Mouse (Mus musculus) heart, postnatal 0 days (tissue): Measurements from ENCODE around the gene Zbtb33. TPM values are rescaled to one million over a fixed set of nuclear protein-coding genes. Genes with fewer than 3 reads are reported as not detected.
A peak's percentile ranks its signal among the peaks of the same experiment; 100 is the strongest.

ENCODE experiments used
- ATAC-seq: fragments of 200-750 bp; cut with Nextera tagmentation; 2 replicates; pipeline ENCODE4 v1.8.0; 2017; ENCODE audit warnings: low read depth, moderate number of reproducible peaks, moderate library complexity; ENCODE audit not compliant: insufficient read depth
- DNase-seq: peaks from one replicate; pipeline ENCODE4 v3.0.0-alpha.2; 2016; ENCODE audit warnings: low spot score
- H3K27ac ChIP-seq: fragments of 300-500 bp; sonication (generic); 2 replicates; pipeline ENCODE4 v1.5.1; 2014; ENCODE audit warnings: low read depth, mild to moderate bottlenecking
- H3K27me3 ChIP-seq: fragments of 300-500 bp; sonication (generic); 2 replicates; pipeline ENCODE4 v1.6.1; 2014; ENCODE audit warnings: low read length, mixed read lengths; ENCODE audit not compliant: control insufficient read depth, insufficient read depth
- H3K36me3 ChIP-seq: fragments of 300-500 bp; sonication (generic); replicated peaks from 2 replicates; pipeline ENCODE4 v1.6.1; 2014; ENCODE audit warnings: low read length, mixed read lengths; ENCODE audit not compliant: control insufficient read depth, insufficient read depth
- H3K4me1 ChIP-seq: fragments of 300-500 bp; sonication (generic); 2 replicates; pipeline ENCODE4 v1.6.1; 2014; ENCODE audit warnings: antibody characterized with exemption; ENCODE audit not compliant: control insufficient read depth, insufficient read depth
- H3K4me2 ChIP-seq: fragments of 300-500 bp; sonication (generic); 2 replicates; pipeline ENCODE4 v1.6.1; 2014; ENCODE audit warnings: low read depth, mild to moderate bottlenecking, low read length, moderate library complexity
- H3K4me3 ChIP-seq: fragments of 300-500 bp; sonication (generic); 2 replicates; pipeline ENCODE4 v1.5.1; 2014; ENCODE audit warnings: low read depth, low read length
- H3K9ac ChIP-seq: fragments of 300-500 bp; sonication (generic); replicated peaks from 2 replicates; pipeline ENCODE4 v1.6.1; 2014; ENCODE audit warnings: low read depth, low read length, mixed read lengths
- H3K9me3 ChIP-seq: fragments of 300-500 bp; sonication (generic); replicated peaks from 2 replicates; pipeline ENCODE4 v1.6.1; 2016; ENCODE audit warnings: low read length; ENCODE audit not compliant: control insufficient read depth
- CTCF ChIP-seq: IDR thresholded peaks from 2 replicates; pipeline ENCODE4 v1.5.1; 2016; ENCODE audit warnings: antibody characterized with exemption, control low read depth, low read depth
- EP300 ChIP-seq: IDR thresholded peaks from 2 replicates; pipeline ENCODE4 v1.6.1; 2016; ENCODE audit warnings: antibody characterized with exemption, low read depth
- WGBS: fragments of 180-500 bp; shearing (Covaris S2); extraction: QIAGEN DNeasy Blood & Tissue Kit; methylation state at CpG from one replicate; pipeline ENCODE4 v1.1.7; 2014; 5-methylcytosine and 5-hydroxymethylcytosine counted together
- polyA plus RNA-seq: library from polyadenylated mRNA; unstranded; fragments of >200 nt; fragmentation: Nextera tagmentation; extraction: Ambion mirVana; gene quantifications from 2 replicates; pipeline ENCODE4 v1.2.1, GENCODE M21; 2015
- total RNA-seq: library from RNA; depleted of rRNA; stranded (reverse); fragments of >200 nt; gene quantifications from 2 replicates; pipeline ENCODE4 v1.2.3, GENCODE M21; 2014; ENCODE audit warnings: low replicate concordance; rRNA removed

The Zbtb33 gene
- 13.0 and 14.1 TPM in 2 replicates for total RNA-seq
- polyA plus RNA-seq = 1.5 and 1.6 TPM in 2 replicates

GRCm38 (mm10) chrX:38189552-38190457 lies at the start of gene Zbtb33:
Gene Zbtb33, plus strand, starts transcription at chrX:38189793.
- 19% methylated on average over 66 of the region's 72 CpGs for WGBS
- H3K4me1 ChIP-seq = no peaks in the 10 kb centered on the region
- peak within 1 kb of the TSS; percentile 94 for H3K27ac ChIP-seq
- H3K4me2 ChIP-seq = peak within 1 kb of the TSS; percentile 69
- peak; percentile 70 for TF ChIP-seq CTCF
- TF ChIP-seq EP300 = no peak
- peak; percentile 96 for ATAC-seq
- peak within 1 kb of the TSS; percentile 78 for H3K4me3 ChIP-seq
- no peaks in the 10 kb centered on the region for H3K9me3 ChIP-seq
- peak; percentile 57 for DNase-seq
- H3K36me3 ChIP-seq = no peaks in the 10 kb centered on the region; the same call in 1 of the 2 replicates
- H3K27me3 ChIP-seq = no peaks in the 10 kb centered on the region
- H3K9ac ChIP-seq = peak within 1 kb of the TSS; percentile 83

DNA sequence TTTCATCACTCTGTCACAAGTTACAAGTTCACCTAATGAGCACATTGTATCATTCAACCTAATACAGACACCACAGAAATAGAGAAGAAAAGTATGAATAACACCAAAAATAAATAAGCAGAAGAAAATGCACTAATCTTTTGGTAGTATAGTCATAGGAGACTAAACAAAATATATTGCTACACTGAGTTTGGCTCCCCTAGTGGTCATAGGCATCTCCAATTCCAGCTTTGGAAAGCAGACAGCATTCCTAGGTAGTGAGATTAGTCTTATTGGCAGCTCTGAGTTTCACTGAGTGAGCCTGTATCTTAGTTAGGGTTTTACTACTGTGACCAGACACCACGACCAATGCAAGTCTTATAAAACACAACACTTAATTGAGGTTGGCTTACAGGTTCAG lies 30.5 kb upstream of the Zbtb33 start:
- peak; percentile 18; the same call in 1 of the 2 replicates for TF ChIP-seq CTCF
- TF ChIP-seq EP300 = no peak
- DNase-seq (no peak), ATAC-seq (no peak)
- H3K9ac ChIP-seq = no peak overlapping the region
- H3K4me2 ChIP-seq = no peak overlapping the region
- no peaks in the 10 kb centered on the region for H3K9me3 ChIP-seq
- WGBS = 52% methylated on average over 1 of the region's 1 CpGs
- H3K27me3 ChIP-seq = no peaks in the 10 kb centered on the region
- no peak overlapping the region for H3K4me3 ChIP-seq
- no peaks in the 10 kb centered on the region for H3K4me1 ChIP-seq
- no peaks in the 10 kb centered on the region for H3K36me3 ChIP-seq
- no peak overlapping the region for H3K27ac ChIP-seq

DNA sequence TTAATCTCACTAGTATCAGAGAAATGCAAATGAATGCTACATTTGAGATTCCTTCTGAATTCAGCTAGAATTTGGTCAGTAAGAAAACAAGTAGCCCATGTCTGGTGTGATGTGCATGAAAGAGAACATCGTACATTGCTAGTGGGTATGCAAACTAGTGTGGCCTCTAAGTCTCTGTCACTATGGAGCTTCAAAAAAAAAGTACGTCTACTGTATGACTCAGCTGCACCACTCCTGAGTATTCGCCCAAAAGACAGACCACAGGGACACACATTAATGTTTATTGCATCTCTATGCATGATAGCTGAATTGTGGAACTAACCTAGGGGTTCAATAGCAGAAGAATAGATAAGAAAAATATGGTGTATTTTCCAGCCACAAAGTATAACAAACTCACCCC lies 24.3 kb upstream of the Zbtb33 start:
- Histone ChIP-seq H3K4me2 (no peak overlapping the region), H3K27ac (no peak overlapping the region)
- 69% methylated on average over 3 of the region's 3 CpGs for WGBS

DNA sequence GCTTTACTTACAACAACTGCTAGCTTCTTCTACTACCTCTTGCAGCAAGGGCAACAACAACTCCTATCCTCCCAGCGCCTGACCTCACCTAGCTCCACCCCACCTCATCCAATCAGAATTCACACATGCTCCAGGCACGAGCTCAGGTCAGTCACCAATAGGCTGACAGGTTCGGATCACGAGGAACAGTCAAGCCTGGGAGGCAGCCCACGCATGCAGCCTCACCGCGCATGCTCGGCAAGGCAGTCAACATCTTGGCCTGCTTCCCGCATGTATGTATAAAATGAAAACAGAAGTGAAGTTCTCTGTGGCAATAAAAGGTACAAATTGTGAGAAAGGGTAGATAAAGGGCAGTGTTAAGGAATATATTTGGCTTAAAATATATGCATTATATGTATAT lies 23.5 kb upstream of the Zbtb33 start:
- TF ChIP-seq EP300 (no peak), CTCF (no peak)
- Histone ChIP-seq H3K27ac (no peak overlapping the region), H3K9me3 (no peaks in the 10 kb centered on the region), H3K27me3 (no peaks in the 10 kb centered on the region), H3K9ac (no peak overlapping the region), H3K4me3 (no peak overlapping the region), H3K4me2 (no peak overlapping the region), H3K4me1 (no peaks in the 10 kb centered on the region), H3K36me3 (no peaks in the 10 kb centered on the region)
- no peak for ATAC-seq
- no peak for DNase-seq
- WGBS = 68% methylated on average over 9 of the region's 9 CpGs

More for the DNA sequence above, 24.3 kb upstream of the Zbtb33 start:
- TF ChIP-seq EP300 = no peak
- TF ChIP-seq CTCF = no peak
- no peak overlapping the region for H3K9ac ChIP-seq
- DNase-seq (no peak), ATAC-seq (no peak)
- no peaks in the 10 kb centered on the region for H3K4me1 ChIP-seq
- no peaks in the 10 kb centered on the region for H3K36me3 ChIP-seq
- no peak overlapping the region for H3K4me3 ChIP-seq
- no peaks in the 10 kb centered on the region for H3K9me3 ChIP-seq
- no peaks in the 10 kb centered on the region for H3K27me3 ChIP-seq

DNA sequence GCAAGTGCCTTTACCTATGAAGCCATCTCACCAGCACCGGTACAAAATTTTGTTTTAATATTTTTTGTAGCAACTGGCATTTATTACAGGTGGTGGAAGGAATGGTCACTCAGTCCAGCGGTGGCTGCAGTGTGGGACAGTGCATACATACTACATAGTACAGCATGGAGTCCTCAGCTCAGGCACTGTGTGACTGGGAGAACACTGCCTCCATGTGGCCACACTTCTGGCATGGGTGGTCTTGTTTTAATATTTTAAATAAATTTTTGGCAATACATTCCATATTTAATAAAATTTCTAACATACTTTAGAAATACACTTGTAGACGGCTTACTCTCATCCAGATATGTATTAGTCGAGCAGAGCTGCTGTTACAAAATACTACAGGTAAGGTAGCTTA lies 23.0 kb upstream of the Zbtb33 start:
- ATAC-seq = no peak
- no peaks in the 10 kb centered on the region for H3K27me3 ChIP-seq
- TF ChIP-seq EP300 = no peak
- TF ChIP-seq CTCF = peak; percentile 12; the same call in 1 of the 2 replicates

More for the DNA sequence above, 23.0 kb upstream of the Zbtb33 start:
- Histone ChIP-seq H3K4me1 (no peaks in the 10 kb centered on the region), H3K36me3 (no peaks in the 10 kb centered on the region), H3K27ac (no peak overlapping the region), H3K4me2 (no peak overlapping the region), H3K9ac (no peak overlapping the region), H3K9me3 (no peaks in the 10 kb centered on the region), H3K4me3 (no peak overlapping the region)
- DNase-seq = no peak
- WGBS = 63% methylated on average over 4 of the region's 4 CpGs
